Mouse (Mus musculus) lung, postnatal 0 days (tissue): Measurements from ENCODE around the gene Npm3. TPM values are rescaled to one million over a fixed set of nuclear protein-coding genes. Genes with fewer than 3 reads are reported as not detected.

Experiments used
- ATAC-seq: fragments of 200-750 bp; cut with Nextera tagmentation; 2 replicates; pipeline ENCODE4 v1.8.0; 2017; ENCODE audit warnings: moderate library complexity
- DNase-seq: peaks from one replicate; pipeline ENCODE4 v3.0.0-alpha.2; 2016; ENCODE audit warnings: low spot score
- H3K27ac ChIP-seq: fragments of 300-500 bp; sonication (generic); 2 replicates; pipeline ENCODE4 v1.5.1; 2014; ENCODE audit warnings: antibody characterized with exemption, mild to moderate bottlenecking, low read length, mixed read lengths
- H3K27me3 ChIP-seq: fragments of 300-500 bp; sonication (generic); replicated peaks from 2 replicates; pipeline ENCODE4 v1.6.1; 2014; ENCODE audit warnings: low read length, mixed read lengths; ENCODE audit not compliant: insufficient read depth
- H3K36me3 ChIP-seq: fragments of 300-500 bp; sonication (generic); 2 replicates; pipeline ENCODE4 v1.6.1; 2014; ENCODE audit warnings: low read length, mixed read lengths; ENCODE audit not compliant: insufficient read depth
- H3K4me1 ChIP-seq: fragments of 300-500 bp; sonication (generic); 2 replicates; pipeline ENCODE4 v1.6.1; 2014; ENCODE audit warnings: antibody characterized with exemption, low read depth, low read length, mixed read lengths; ENCODE audit not compliant: insufficient read depth
- H3K4me2 ChIP-seq: fragments of 300-500 bp; sonication (generic); replicated peaks from 2 replicates; pipeline ENCODE4 v1.6.1; 2014; ENCODE audit warnings: low read depth, mild to moderate bottlenecking, low read length, moderate library complexity, mixed read lengths
- H3K4me3 ChIP-seq: fragments of 300-500 bp; sonication (generic); 2 replicates; pipeline ENCODE4 v1.5.1; 2014; ENCODE audit warnings: low read depth, low read length
- H3K9ac ChIP-seq: fragments of 300-500 bp; sonication (generic); replicated peaks from 2 replicates; pipeline ENCODE4 v1.6.1; 2014; ENCODE audit warnings: low read depth, mild to moderate bottlenecking
- H3K9me3 ChIP-seq: fragments of 300-500 bp; sonication (generic); 2 replicates; pipeline ENCODE4 v1.6.1; 2016; ENCODE audit warnings: low read length, mixed read lengths
- CTCF ChIP-seq: IDR thresholded peaks from 2 replicates; pipeline ENCODE4 v1.5.1; 2016; ENCODE audit warnings: antibody characterized with exemption, mild to moderate bottlenecking
- EP300 ChIP-seq: IDR thresholded peaks from 2 replicates; pipeline ENCODE4 v1.6.1; 2016; ENCODE audit warnings: antibody characterized with exemption, mild to moderate bottlenecking, control low read depth
- WGBS: fragments of 180-500 bp; shearing (Covaris S2); extraction: QIAGEN DNeasy Blood & Tissue Kit; methylation state at CpG from one replicate; pipeline ENCODE4 v1.1.7; 2014; 5-methylcytosine and 5-hydroxymethylcytosine counted together
- polyA plus RNA-seq: library from polyadenylated mRNA; unstranded; fragments of >200 nt; fragmentation: Nextera tagmentation; extraction: Ambion mirVana; gene quantifications from 2 replicates; pipeline ENCODE4 v1.2.1, GENCODE M21; 2015

The Npm3 gene
- polyA plus RNA-seq, 1 experiment from 2014 or later: 7.7 TPM

- ATAC-seq (no peak), DNase-seq (no peak)
- Histone ChIP-seq H3K9me3 (no peaks in the 10 kb centered on the region), H3K4me1 (0 out of 2 replicates have a peak, but pooled peaks cover 5% of the 10 kb centered on the region), H3K9ac (no peak overlapping the region), H3K27ac (no peak overlapping the region), H3K4me3 (no peak overlapping the region), H3K36me3 (peaks cover 78% of the 10 kb centered on the region), H3K27me3 (no peaks in the 10 kb centered on the region), H3K4me2 (no peak overlapping the region)
- WGBS: 69% methylated on average over 3 of the region's 3 CpGs
- no peak for TF ChIP-seq CTCF
- no peak for TF ChIP-seq EP300
Measured at GRCm38 (mm10) chr19:45760810-45761209, 11.4 kb upstream of the Npm3 start.

- ATAC-seq: no peak
- no peak for TF ChIP-seq EP300
- TF ChIP-seq CTCF: no peak
- H3K4me1 ChIP-seq: 0 out of 2 replicates have a peak, but pooled peaks cover 5% of the 10 kb centered on the region
- H3K27me3 ChIP-seq: no peaks in the 10 kb centered on the region
- H3K4me3 ChIP-seq: no peak overlapping the region
- DNase-seq: no peak
- WGBS: 86% methylated on average over 5 of the region's 5 CpGs
- H3K4me2 ChIP-seq: no peak overlapping the region
- H3K27ac ChIP-seq: no peak overlapping the region
- no peaks in the 10 kb centered on the region for H3K9me3 ChIP-seq
- H3K9ac ChIP-seq: no peak overlapping the region
- peaks cover 81% of the 10 kb centered on the region for H3K36me3 ChIP-seq
Measured at GRCm38 (mm10) chr19:45758671-45759070, 9.3 kb upstream of the Npm3 start.

- Histone ChIP-seq H3K27ac (no peak overlapping the region), H3K36me3 (peaks cover 59% of the 10 kb centered on the region), H3K27me3 (no peaks in the 10 kb centered on the region), H3K9ac (no peak overlapping the region), H3K4me2 (no peak overlapping the region), H3K9me3 (no peaks in the 10 kb centered on the region), H3K4me1 (peaks cover 8% of the 10 kb centered on the region; the same call in 1 of the 2 replicates), H3K4me3 (no peak overlapping the region)
- TF ChIP-seq EP300: no peak
- TF ChIP-seq CTCF: no peak
- no peak for ATAC-seq
- 80% methylated on average over 3 of the region's 3 CpGs for WGBS
- no peak for DNase-seq
Measured at GRCm38 (mm10) chr19:45753551-45753950, 4.2 kb upstream of the Npm3 start.

- Histone ChIP-seq H3K4me3 (no peak overlapping the region), H3K27me3 (no peaks in the 10 kb centered on the region), H3K4me1 (peaks cover 8% of the 10 kb centered on the region; the same call in 1 of the 2 replicates), H3K27ac (no peak overlapping the region), H3K4me2 (no peak overlapping the region), H3K9ac (no peak overlapping the region), H3K36me3 (peaks cover 44% of the 10 kb centered on the region), H3K9me3 (no peaks in the 10 kb centered on the region)
- DNase-seq (no peak), ATAC-seq (no peak)
- 95% methylated on average over 7 of the region's 7 CpGs for WGBS
- no peak for TF ChIP-seq EP300
- TF ChIP-seq CTCF: no peak
Measured at GRCm38 (mm10) chr19:45751881-45752280, 2.5 kb upstream of the Npm3 start.

GRCm38 (mm10) chr19:45748691-45749242 lies 624 bp downstream of the Npm3 start:
- Histone ChIP-seq H3K27ac (no peak overlapping the region), H3K4me2 (peak overlapping the region; percentile 93), H3K9me3 (no peaks in the 10 kb centered on the region), H3K4me1 (peaks cover 8% of the 10 kb centered on the region; the same call in 1 of the 2 replicates), H3K9ac (peak overlapping the region; percentile 66), H3K36me3 (peaks cover 17% of the 10 kb centered on the region), H3K27me3 (peaks cover 20% of the 10 kb centered on the region), H3K4me3 (peak overlapping the region; percentile 71)
- DNase-seq: no peak
- TF ChIP-seq EP300: no peak
- no peak for TF ChIP-seq CTCF
- WGBS: 2% methylated on average over 32 of the region's 33 CpGs
- 0 out of 2 replicates have a peak, but pooled peaks have one; percentile 2 for ATAC-seq

- H3K27ac ChIP-seq: no peak overlapping the region
- TF ChIP-seq CTCF (no peak), EP300 (no peak)
Measured at GRCm38 (mm10) chr19:45748206-45748605, 1.2 kb downstream of the Npm3 start.

More at GRCm38 (mm10) chr19:45748206-45748605, 1.2 kb downstream of the Npm3 start:
- 39% methylated on average over 9 of the region's 9 CpGs for WGBS
- Histone ChIP-seq H3K9me3 (no peaks in the 10 kb centered on the region), H3K4me1 (peaks cover 8% of the 10 kb centered on the region; the same call in 1 of the 2 replicates), H3K9ac (no peak overlapping the region), H3K4me3 (no peak overlapping the region), H3K27me3 (peaks cover 24% of the 10 kb centered on the region), H3K36me3 (peaks cover 14% of the 10 kb centered on the region), H3K4me2 (peak overlapping the region; percentile 93)
- no peak for DNase-seq
- no peak for ATAC-seq
